8 mouse cellular contexts compared by ENCODE assay signal in the genomic region with DNA sequence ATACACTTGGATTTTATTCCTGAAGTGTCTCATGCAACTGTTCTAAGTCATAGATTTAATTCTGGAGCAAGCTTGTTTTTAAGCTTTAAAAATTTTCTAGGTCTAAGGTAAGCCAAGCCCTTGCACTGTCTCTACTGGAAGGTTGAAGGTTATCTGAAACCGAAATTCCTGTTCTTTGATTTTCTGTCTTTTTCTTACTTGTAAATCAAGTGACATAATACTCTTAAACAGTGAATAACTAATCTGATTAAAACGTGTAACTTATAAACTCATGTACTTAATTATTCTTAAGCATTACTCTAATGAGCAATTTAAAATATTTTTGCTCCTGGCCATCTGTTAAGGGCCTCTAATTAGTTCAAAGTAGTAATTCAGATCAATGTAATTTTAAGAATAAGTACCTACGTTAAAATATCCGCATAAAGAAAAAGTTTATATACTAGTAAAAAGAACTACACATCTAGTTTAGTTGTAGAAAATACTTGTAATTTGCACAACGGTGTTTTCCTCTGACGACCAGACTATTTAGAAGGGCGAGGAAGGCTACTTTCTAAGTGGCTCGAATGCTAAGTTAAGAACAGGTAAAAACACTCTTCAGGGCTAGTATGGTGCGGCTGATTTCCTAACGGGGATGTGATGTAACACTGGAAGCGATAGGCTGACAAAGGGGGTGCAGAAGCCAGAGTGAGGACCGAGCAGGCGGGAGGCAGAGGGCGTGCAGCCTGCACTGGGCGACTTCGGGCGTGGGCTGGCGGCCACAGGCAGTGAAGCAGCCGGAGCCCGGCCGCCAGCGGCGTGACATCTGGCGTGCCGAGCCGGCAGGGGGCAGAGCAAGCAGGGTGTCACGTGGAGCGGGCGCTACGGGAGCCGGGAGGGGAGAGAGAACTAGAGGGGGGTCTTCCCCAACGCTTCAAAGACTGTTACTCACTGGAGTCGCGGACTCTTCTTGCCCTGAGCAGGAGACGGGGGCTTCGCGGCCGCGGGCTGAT. TPM values are rescaled to one million over a fixed set of nuclear protein-coding genes. Genes with fewer than 3 reads are reported as not detected.
A peak's percentile ranks its signal among the peaks of the same experiment; 100 is the strongest.
DNase-seq lines count a peak whose midpoint lies in the region; ATAC-seq lines count a peak whose summit lies in the region.

No protein-coding gene starts in this region.

- H3K4me2 ChIP-seq in intestine, embryonic 14.5 days (ENCODE audit: low read length) = peak overlapping the region; percentile 89

- peak; percentile 69 for ATAC-seq in intestine, embryonic 14.5 days (replicated peaks; ENCODE audit: low FRiP score, low TSS enrichment, low read depth)

- H3K4me3 ChIP-seq in intestine, embryonic 14.5 days (ENCODE audit: low read depth, low read length) = peak overlapping the region; percentile 89

- peaks cover 8% of the 10 kb centered on the region; the same call in 1 of the 2 replicates for H3K4me1 ChIP-seq in intestine, embryonic 14.5 days (replicated peaks; ENCODE audit: control insufficient read depth, insufficient read depth, low read length)

- H3K27me3 ChIP-seq in intestine, embryonic 14.5 days (replicated peaks; ENCODE audit: control insufficient read depth, insufficient read depth, low read length) = no peaks in the 10 kb centered on the region

- no peaks in the 10 kb centered on the region; the same call in 1 of the 2 replicates for H3K36me3 ChIP-seq in intestine, embryonic 14.5 days (ENCODE audit: control insufficient read depth, insufficient read depth, low read length)

- H3K9me3 ChIP-seq in intestine, embryonic 14.5 days (ENCODE audit: control insufficient read depth, low read length) = no peaks in the 10 kb centered on the region

- peak overlapping the region; percentile 98 for H3K9ac ChIP-seq in intestine, embryonic 14.5 days (ENCODE audit: low read length)

- peak overlapping the region; percentile 99 for H3K27ac ChIP-seq in intestine, embryonic 14.5 days (ENCODE audit: low read depth)

- under 1% methylated on average over 39 of the region's 39 CpGs for WGBS in intestine, embryonic 14.5 days

- intact Hi-C loops in gastrocnemius, postnatal 14 days (cut with DNase I; ENCODE audit: low total_unique reads) = no loop called here
- intact Hi-C loops in left cerebral cortex, postnatal 14 days (cut with DNase I) = loop anchor here (5.0 to 10.0 kb wide), 3 partner anchors 72 to 780 kb away; no protein-coding TSS in a partner anchor

- DNase-seq in adipocyte (ENCODE audit: low spot score) = peak; percentile 92
- peak; percentile 93 for DNase-seq in embryo, embryonic 10 days (ENCODE audit: low spot score)
- DNase-seq in gastrocnemius, postnatal 14 days = peak; percentile 96
- peak; percentile 95 for DNase-seq in intestine, embryonic 14.5 days (ENCODE audit: low spot score)
- peak; percentile 93 for DNase-seq in left cerebral cortex, postnatal 14 days (ENCODE audit: low spot score in 2 of 2)
- DNase-seq in mesoderm, embryonic 11.5 days (ENCODE audit: low read depth, low spot score) = peak; percentile 93
- DNase-seq in right cerebral cortex, postnatal 36 days (ENCODE audit: low spot score in 2 of 2) = peak; percentile 88 to 91
- peak; percentile 90 for DNase-seq in yolk sac, embryonic 10.5 days (ENCODE audit: low spot score)

RNA-seq across cellular contexts. Expression of a gene that starts 1.6 kb away (rescaled TPM):
- total RNA-seq in gastrocnemius, postnatal 14 days (2021) = 10 to 100 TPM; 61.0 to 64.6 TPM
- 9.1 and 10.4 TPM in 2 replicates for polyA plus RNA-seq in intestine, embryonic 14.5 days (2014; fragmentation: Nextera tagmentation; extraction: Ambion mirVana)
- total RNA-seq in left cerebral cortex, postnatal 14 days (2021) = 10 to 100 TPM; 81.8 to 86.6 TPM

RNA-seq across cellular contexts. Expression of a gene that starts 1.6 kb away (rescaled TPM):
- under 1 TPM; 0.49 to 0.68 TPM for total RNA-seq in gastrocnemius, postnatal 14 days (2021)
- 2.3 TPM in 2 replicates for polyA plus RNA-seq in intestine, embryonic 14.5 days (2014; fragmentation: Nextera tagmentation; extraction: Ambion mirVana)
- 1 to 10 TPM; 1.2 to 2.1 TPM for total RNA-seq in left cerebral cortex, postnatal 14 days (2021)

RNA-seq across cellular contexts. Expression of a gene that starts 28.9 kb away (rescaled TPM):
- total RNA-seq in gastrocnemius, postnatal 14 days (2021) = 1 to 10 TPM; 2.3 to 4.3 TPM
- polyA plus RNA-seq in intestine, embryonic 14.5 days (2014; fragmentation: Nextera tagmentation; extraction: Ambion mirVana) = 0.77 TPM in 1 of 2 replicates, not detected in the other
- 1 to 10 TPM; 2.2 to 2.9 TPM for total RNA-seq in left cerebral cortex, postnatal 14 days (2021)

RNA-seq across cellular contexts. Expression of a gene that starts 52.1 kb away (rescaled TPM):
- total RNA-seq in gastrocnemius, postnatal 14 days (2021) = not detected
- polyA plus RNA-seq in intestine, embryonic 14.5 days (2014; fragmentation: Nextera tagmentation; extraction: Ambion mirVana) = not detected in 2 replicates
- not detected for total RNA-seq in left cerebral cortex, postnatal 14 days (2021)

Comparison
In these comparisons a context has a peak if more than half of its experiments do, and no peak if none do; other contexts are left out.
1. Peak in every context shown above with its lines: DNase-seq, ATAC-seq, H3K4me3 ChIP-seq and H3K27ac ChIP-seq.